In genomic region chr10:117664926-117665209, GRCm38 (mm10) we compare ENCODE assay signal across 16 mouse cellular contexts.
"Had no signal": no experiment of that assay in that cellular context is flagged by ENCODE, and none has a peak within 500 bp of the region (broad histone marks: within the 10 kb centered on the region; RNA-seq: fewer than 3 reads in every experiment).

No protein-coding gene starts in this region.

- H3K4me3 ChIP-seq: hindbrain, embryonic 12.5 days; left cerebral cortex, adult 2 months; limb, embryonic 10.5 days; liver, embryonic 15.5 days; lung, embryonic 15.5 days; megakaryocyte, embryonic 14.5 days; midbrain, embryonic 15.5 days; neural tube, embryonic 12.5 days had no signal

- H3K9ac ChIP-seq: hindbrain, embryonic 12.5 days; liver, embryonic 15.5 days; lung, embryonic 15.5 days; midbrain, embryonic 15.5 days; neural tube, embryonic 12.5 days had no signal

- H3K9me3 ChIP-seq: hindbrain, embryonic 12.5 days; limb, embryonic 10.5 days; liver, embryonic 15.5 days; lung, embryonic 15.5 days; megakaryocyte, embryonic 14.5 days; midbrain, embryonic 15.5 days; neural tube, embryonic 12.5 days had no signal

- H3K27ac ChIP-seq: hindbrain, embryonic 12.5 days; left cerebral cortex, adult 2 months; limb, embryonic 10.5 days; liver, embryonic 15.5 days; macrophage; midbrain, embryonic 15.5 days; neural tube, embryonic 12.5 days had no signal

- H3K36me3 ChIP-seq: hindbrain, embryonic 12.5 days; liver, embryonic 15.5 days; lung, embryonic 15.5 days; midbrain, embryonic 15.5 days; neural tube, embryonic 12.5 days had no signal

- H3K27me3 ChIP-seq: hindbrain, embryonic 12.5 days; liver, embryonic 15.5 days; lung, embryonic 15.5 days; megakaryocyte, embryonic 14.5 days; midbrain, embryonic 15.5 days; neural tube, embryonic 12.5 days had no signal

- ATAC-seq: hindbrain, embryonic 16.5 days; inflammation-experienced regulatory T-cells, adult 6 months; midbrain, embryonic 15.5 days had no signal

- DNase-seq: kidney, adult 9 months; lung, postnatal 14 days; right cerebral cortex, postnatal 4 days; thymus, postnatal 36 days had no signal

- H3K4me1 ChIP-seq: megakaryocyte, embryonic 14.5 days; midbrain, embryonic 15.5 days had no signal

- H3K4me2 ChIP-seq: hindbrain, embryonic 12.5 days; midbrain, embryonic 11.5 days; midbrain, embryonic 15.5 days; neural tube, embryonic 12.5 days had no signal
